Mouse (Mus musculus) kidney, adult 18-20 months (tissue): ENCODE results near the gene Znrd1.

Experiments
- DNase-seq: peaks from one replicate; pipeline ENCODE4 v3.0.0; 2021

Znrd1 gene

GRCm38 (mm10) chr17:36922715-36923114 is 35.6 kb downstream of the Znrd1 start:
- DNase-seq = no peak

GRCm38 (mm10) chr17:36920239-36920638 is 38.1 kb downstream of the Znrd1 start:
- DNase-seq = no peak

- peak; percentile 67 for DNase-seq
Observed at GRCm38 (mm10) chr17:36915076-36915475, 43.3 kb downstream of the Znrd1 start.

GRCm38 (mm10) chr17:36914108-36914507 is 44.3 kb downstream of the Znrd1 start:
- peak; percentile 77 for DNase-seq

- no peak for DNase-seq
Observed at GRCm38 (mm10) chr17:36912031-36912430, 46.3 kb downstream of the Znrd1 start.

GRCm38 (mm10) chr17:36909802-36910201 is 48.6 kb downstream of the Znrd1 start:
- no peak for DNase-seq

- no peak for DNase-seq
Observed at GRCm38 (mm10) chr17:36908235-36908634, 50.1 kb downstream of the Znrd1 start.
